Mouse (Mus musculus) forebrain, postnatal 0 days (tissue): ENCODE results near the gene Fam83f. TPM values are rescaled to one million over a fixed set of nuclear protein-coding genes. Genes with fewer than 3 reads are reported as not detected.
A peak's percentile ranks its signal among the peaks of the same experiment; 100 is the strongest.

Source experiments
- ATAC-seq: fragments of 200-750 bp; cut with Nextera tagmentation; 2 replicates; pipeline ENCODE4 v1.8.0; 2017; ENCODE audit warnings: mild to moderate bottlenecking, moderate library complexity
- DNase-seq: peaks from one replicate; pipeline ENCODE4 v3.0.0-alpha.2; 2015
- H3K27ac ChIP-seq: fragments of 300-500 bp; sonication (generic); 2 replicates; pipeline ENCODE4 v1.5.1; 2014; ENCODE audit warnings: low read depth, mild to moderate bottlenecking, antibody characterized with exemption, low read length, moderate library complexity, mixed read lengths
- H3K27me3 ChIP-seq: fragments of 300-500 bp; sonication (generic); 2 replicates; pipeline ENCODE4 v1.6.1; 2014; ENCODE audit warnings: mild to moderate bottlenecking, low read length, mixed read lengths; ENCODE audit not compliant: insufficient read depth
- H3K36me3 ChIP-seq: fragments of 300-500 bp; sonication (generic); 2 replicates; pipeline ENCODE4 v1.6.1; 2014; ENCODE audit warnings: mild to moderate bottlenecking, moderate library complexity; ENCODE audit not compliant: insufficient read depth
- H3K4me1 ChIP-seq: fragments of 300-500 bp; sonication (generic); 2 replicates; pipeline ENCODE4 v1.6.1; 2014; ENCODE audit warnings: antibody characterized with exemption; ENCODE audit not compliant: insufficient read depth
- H3K4me2 ChIP-seq: fragments of 300-500 bp; sonication (generic); 2 replicates; pipeline ENCODE4 v1.6.1; 2014; ENCODE audit warnings: low read depth, mild to moderate bottlenecking, moderate library complexity
- H3K4me3 ChIP-seq: fragments of 300-500 bp; sonication (generic); 2 replicates; pipeline ENCODE4 v1.5.1; 2014; ENCODE audit warnings: low read depth, low read length, mixed read lengths
- H3K9ac ChIP-seq: fragments of 300-500 bp; sonication (generic); 2 replicates; pipeline ENCODE4 v1.6.1; 2014; ENCODE audit warnings: mild to moderate bottlenecking
- H3K9me3 ChIP-seq: fragments of 300-500 bp; sonication (generic); 2 replicates; pipeline ENCODE4 v1.6.1; 2016; ENCODE audit warnings: low read length
- CTCF ChIP-seq: sonication (generic); IDR thresholded peaks from 2 replicates; pipeline ENCODE4 v1.5.1; 2016; ENCODE audit warnings: antibody characterized with exemption, control low read depth, low read depth
- WGBS: fragments of 180-500 bp; shearing (Covaris S2); extraction: QIAGEN DNeasy Blood & Tissue Kit; methylation state at CpG from one replicate; pipeline ENCODE4 v1.1.7; 2014; 5-methylcytosine and 5-hydroxymethylcytosine counted together
- polyA plus RNA-seq: library from polyadenylated mRNA; unstranded; fragments of >200 nt; fragmentation: Nextera tagmentation; extraction: Ambion mirVana; gene quantifications from 2 replicates; pipeline ENCODE4 v1.2.1, GENCODE M21; 2015
- total RNA-seq: library from RNA; depleted of rRNA; stranded (reverse); fragments of >200 nt; gene quantifications from 2 replicates; pipeline ENCODE4 v1.2.3, GENCODE M21; 2014

The Fam83f gene
- total and polyA plus RNA-seq, 2 experiments from 2014 or later, result 0.36 to 1.1 TPM

DNA sequence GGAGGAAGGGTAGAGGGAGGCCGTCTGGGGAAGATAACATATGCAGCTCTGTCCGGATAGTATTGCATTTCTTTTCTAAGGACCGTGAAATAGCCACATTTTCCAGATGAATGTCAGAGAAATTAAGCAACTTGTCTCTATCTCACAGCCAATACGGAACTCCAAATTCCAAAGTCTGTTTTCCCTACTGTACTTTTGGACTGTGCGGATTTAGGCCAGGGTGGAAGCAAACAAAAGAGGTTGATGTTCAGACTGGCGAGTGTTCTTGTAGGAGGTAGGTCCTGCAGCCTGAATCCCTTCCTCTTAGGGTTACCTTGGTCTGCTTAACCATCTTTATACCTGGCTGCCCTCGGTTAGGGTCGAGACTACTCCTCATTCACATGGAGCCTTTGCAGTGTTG is 10.7 kb downstream of the Fam83f start:
- no peak overlapping the region for H3K4me2 ChIP-seq
- DNase-seq (no peak), ATAC-seq (no peak)
- TF ChIP-seq CTCF, result no peak
- H3K27me3 ChIP-seq, result no peaks in the 10 kb centered on the region
- H3K9me3 ChIP-seq, result no peaks in the 10 kb centered on the region
- H3K4me1 ChIP-seq, result peaks cover 4% of the 10 kb centered on the region; the same call in 1 of the 2 replicates
- H3K36me3 ChIP-seq, result no peaks in the 10 kb centered on the region
- no peak overlapping the region for H3K4me3 ChIP-seq
- no peak overlapping the region for H3K9ac ChIP-seq
- H3K27ac ChIP-seq, result no peak overlapping the region
- 88% methylated on average over 8 of the region's 8 CpGs for WGBS

DNA sequence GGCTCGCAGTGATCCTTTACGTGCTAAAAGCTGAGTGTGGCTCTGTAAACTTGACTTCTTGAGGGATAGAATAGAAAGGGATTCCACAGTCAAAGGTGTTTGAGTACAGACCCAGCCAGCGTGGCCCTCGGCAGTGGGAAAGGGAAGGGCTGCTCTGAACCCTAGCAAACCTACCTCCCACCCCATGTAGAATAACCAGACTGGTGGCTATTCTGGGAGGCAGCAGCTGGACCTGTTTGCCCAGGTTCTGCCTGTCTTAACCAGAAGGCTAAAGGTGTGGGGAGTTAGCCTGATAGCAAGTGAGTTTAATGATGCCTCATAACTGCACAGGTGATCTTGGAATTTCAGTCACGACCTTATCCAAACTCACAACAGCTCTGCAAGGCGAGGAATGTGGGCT is 11.5 kb downstream of the Fam83f start:
- Histone ChIP-seq H3K27me3 (no peaks in the 10 kb centered on the region), H3K9me3 (no peaks in the 10 kb centered on the region), H3K27ac (no peak overlapping the region), H3K9ac (no peak overlapping the region), H3K4me3 (no peak overlapping the region), H3K4me2 (no peak overlapping the region), H3K36me3 (no peaks in the 10 kb centered on the region), H3K4me1 (peaks cover 4% of the 10 kb centered on the region; the same call in 1 of the 2 replicates)
- ATAC-seq (no peak), DNase-seq (no peak)
- no peak for TF ChIP-seq CTCF
- 92% methylated on average over 6 of the region's 6 CpGs for WGBS

- Histone ChIP-seq H3K4me2 (no peak overlapping the region), H3K4me3 (no peak overlapping the region), H3K9ac (no peak overlapping the region), H3K27me3 (no peaks in the 10 kb centered on the region), H3K36me3 (no peaks in the 10 kb centered on the region), H3K27ac (no peak overlapping the region), H3K4me1 (peaks cover 4% of the 10 kb centered on the region; the same call in 1 of the 2 replicates), H3K9me3 (no peaks in the 10 kb centered on the region)
- peak; percentile 30 for ATAC-seq
- DNase-seq, result no peak
- TF ChIP-seq CTCF, result no peak
- 44% methylated on average over 3 of the region's 3 CpGs for WGBS
Observed at GRCm38 (mm10) chr15:80683990-80684389, 12.3 kb downstream of the Fam83f start.

GRCm38 (mm10) chr15:80684786-80685602 is 13.3 kb downstream of the Fam83f start:
- 25% methylated on average over 8 of the region's 8 CpGs for WGBS
- H3K4me1 ChIP-seq, result no peaks in the 10 kb centered on the region
- ATAC-seq, result no peak; the same call in 1 of the 2 replicates
- H3K36me3 ChIP-seq, result no peaks in the 10 kb centered on the region
- no peak overlapping the region for H3K4me3 ChIP-seq
- DNase-seq, result no peak
- H3K9ac ChIP-seq, result no peak overlapping the region
- no peak for TF ChIP-seq CTCF
- no peaks in the 10 kb centered on the region for H3K9me3 ChIP-seq
- H3K27ac ChIP-seq, result no peak overlapping the region; the same call in 1 of the 2 replicates
- H3K27me3 ChIP-seq, result no peaks in the 10 kb centered on the region
- no peak overlapping the region for H3K4me2 ChIP-seq

- Histone ChIP-seq H3K4me1 (no peaks in the 10 kb centered on the region), H3K4me3 (no peak overlapping the region), H3K27ac (no peak overlapping the region), H3K4me2 (no peak overlapping the region), H3K36me3 (no peaks in the 10 kb centered on the region), H3K27me3 (no peaks in the 10 kb centered on the region), H3K9ac (no peak overlapping the region), H3K9me3 (no peaks in the 10 kb centered on the region)
- no peak for TF ChIP-seq CTCF
- 51% methylated on average over 7 of the region's 7 CpGs for WGBS
- DNase-seq (no peak), ATAC-seq (peak; percentile 38; the same call in 1 of the 2 replicates)
Observed at GRCm38 (mm10) chr15:80685603-80685895, 13.9 kb downstream of the Fam83f start.

DNA sequence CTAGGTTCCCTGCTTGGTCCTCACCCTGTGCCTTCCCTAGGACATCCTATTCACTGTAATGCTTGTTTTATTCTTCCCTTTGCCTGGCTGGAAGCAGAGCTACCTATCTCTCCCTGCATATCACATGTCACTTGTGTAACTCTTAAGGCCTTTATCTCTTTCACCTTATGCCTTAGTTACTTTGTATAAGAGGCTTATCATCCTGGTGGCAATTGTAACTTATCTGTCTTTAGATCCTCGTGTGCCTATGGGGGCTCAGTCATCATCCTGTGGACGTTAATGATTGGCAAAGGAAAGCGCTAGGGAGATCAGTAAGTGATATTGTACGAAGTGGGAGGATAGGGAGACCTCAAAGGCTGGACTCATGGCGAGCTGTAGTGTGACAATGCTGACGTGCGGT is 16.9 kb downstream of the Fam83f start:
- Histone ChIP-seq H3K9me3 (no peaks in the 10 kb centered on the region), H3K36me3 (no peaks in the 10 kb centered on the region), H3K27me3 (no peaks in the 10 kb centered on the region), H3K4me2 (no peak overlapping the region), H3K4me3 (no peak overlapping the region), H3K27ac (no peak overlapping the region), H3K4me1 (peaks cover 4% of the 10 kb centered on the region), H3K9ac (no peak overlapping the region)
- 75% methylated on average over 7 of the region's 7 CpGs for WGBS
- DNase-seq, result no peak
- ATAC-seq, result no peak
- TF ChIP-seq CTCF, result no peak

DNA sequence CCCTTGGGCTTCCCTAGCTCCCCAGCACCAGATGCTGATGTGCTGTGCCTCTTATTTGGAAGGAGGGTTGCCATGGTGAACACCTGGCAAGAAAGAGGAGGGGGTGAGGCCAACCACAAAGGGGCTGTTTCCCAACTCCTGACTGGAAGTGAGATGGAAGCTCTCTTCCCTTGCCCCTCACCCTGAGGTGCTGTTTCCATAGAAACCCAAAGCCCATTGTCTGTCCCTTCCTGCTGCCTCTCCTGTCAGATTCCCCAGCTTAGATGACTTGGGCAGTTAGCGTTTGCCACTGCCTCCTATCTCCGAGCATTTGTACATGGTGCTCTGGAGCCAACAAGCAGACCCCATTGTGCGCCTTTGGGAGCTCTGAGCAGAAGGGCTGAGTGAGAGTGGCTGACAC is 21.8 kb downstream of the Fam83f start:
- TF ChIP-seq CTCF, result peak; percentile 4; the same call in 1 of the 2 replicates
- Histone ChIP-seq H3K9me3 (no peaks in the 10 kb centered on the region), H3K27ac (no peak overlapping the region), H3K27me3 (no peaks in the 10 kb centered on the region), H3K4me2 (no peak overlapping the region), H3K36me3 (no peaks in the 10 kb centered on the region), H3K9ac (no peak overlapping the region), H3K4me1 (peaks cover 12% of the 10 kb centered on the region), H3K4me3 (no peak overlapping the region)
- ATAC-seq (peak; percentile 50), DNase-seq (peak; percentile 41)
- 26% methylated on average over 3 of the region's 3 CpGs for WGBS
